Mouse (Mus musculus): ENCODE measurements around the gene Iqgap2.

Iqgap2 gene

GRCm38 (mm10) chr13:95774966-95775696 lies 116.6 kb downstream of the Iqgap2 start:
- DNase-seq = no peak

- DNase-seq = peak; percentile 72 to 83
Measured at GRCm38 (mm10) chr13:95765017-95765416, 126.7 kb downstream of the Iqgap2 start.

- DNase-seq = peak in 1 of 2 experiments; percentile 29
Measured at GRCm38 (mm10) chr13:95763876-95764517, 127.7 kb downstream of the Iqgap2 start.

- DNase-seq = no peak
Measured at GRCm38 (mm10) chr13:95759810-95760209, 131.9 kb downstream of the Iqgap2 start.

- no peak for DNase-seq
Measured at GRCm38 (mm10) chr13:95754285-95754684, 137.4 kb downstream of the Iqgap2 start.

GRCm38 (mm10) chr13:95752386-95752785 lies 139.3 kb downstream of the Iqgap2 start:
- DNase-seq = no peak

- DNase-seq = no peak
Measured at GRCm38 (mm10) chr13:95747541-95747940, 144.2 kb downstream of the Iqgap2 start.

- no peak for DNase-seq
Measured at GRCm38 (mm10) chr13:95747101-95747500, 144.6 kb downstream of the Iqgap2 start.

- peak; percentile 70 to 75 for DNase-seq
Measured at GRCm38 (mm10) chr13:95746509-95746908, 145.2 kb downstream of the Iqgap2 start.

GRCm38 (mm10) chr13:95745451-95745850 lies 146.3 kb downstream of the Iqgap2 start:
- peak; percentile 43 to 46 for DNase-seq

- peak in 1 of 2 experiments; percentile 43 for DNase-seq
Measured at GRCm38 (mm10) chr13:95742881-95743466, 148.7 kb downstream of the Iqgap2 start.

- DNase-seq = no peak
Measured at GRCm38 (mm10) chr13:95741813-95742689, 149.7 kb downstream of the Iqgap2 start.

GRCm38 (mm10) chr13:95739651-95740050 lies 152.1 kb downstream of the Iqgap2 start:
- DNase-seq = no peak

GRCm38 (mm10) chr13:95730491-95730890 lies 161.2 kb downstream of the Iqgap2 start:
- DNase-seq = no peak

- peak; percentile 40 to 83 for DNase-seq
Measured at GRCm38 (mm10) chr13:95719320-95720232, 172.1 kb downstream of the Iqgap2 start.

- DNase-seq = no peak
Measured at GRCm38 (mm10) chr13:95715356-95715755, 176.4 kb downstream of the Iqgap2 start.

- DNase-seq = no peak
Measured at GRCm38 (mm10) chr13:95714271-95714975, 177.3 kb downstream of the Iqgap2 start.

GRCm38 (mm10) chr13:95712570-95713268 lies 179.0 kb downstream of the Iqgap2 start:
- DNase-seq = no peak

GRCm38 (mm10) chr13:95712054-95712453 lies 179.7 kb downstream of the Iqgap2 start:
- no peak for DNase-seq

- no peak for DNase-seq
Measured at GRCm38 (mm10) chr13:95705589-95705988, 186.1 kb downstream of the Iqgap2 start.
